Mouse (Mus musculus): ENCODE results near the gene Ppfibp1. TPM values are rescaled to one million over a fixed set of nuclear protein-coding genes. Genes with fewer than 3 reads are reported as not detected.

Ppfibp1 gene
- total RNA-seq, 2 experiments from 2014 or later, result 78.5 to 106 TPM

- intact Hi-C loops (cut with DNase I), result loop anchor here (2.0 kb wide), 2 partner anchors 14 to 22 kb away; partner anchors contain the start of gene Ppfibp1
These were observed 22.5 kb downstream of the Ppfibp1 start for GRCm38 (mm10) chr6:146910801-146911200.

GRCm38 (mm10) chr6:146912835-146913488 lies 24.7 kb downstream of the Ppfibp1 start:
- intact Hi-C loops (cut with DNase I), result no loop called here
- DNase-seq, result peak in 1 of 2 experiments; percentile 51

More at GRCm38 (mm10) chr6:146910801-146911200, 22.5 kb downstream of the Ppfibp1 start:
- no peak for DNase-seq

- intact Hi-C loops (cut with DNase I), result no loop called here
- no peak for DNase-seq
These were observed 25.4 kb downstream of the Ppfibp1 start for GRCm38 (mm10) chr6:146913489-146914198.

GRCm38 (mm10) chr6:146915808-146916207 lies 27.5 kb downstream of the Ppfibp1 start:
- DNase-seq, result no peak
- intact Hi-C loops (cut with DNase I), result no loop called here

GRCm38 (mm10) chr6:146917396-146917795 lies 29.1 kb downstream of the Ppfibp1 start:
- DNase-seq, result no peak
- intact Hi-C loops (cut with DNase I), result no loop called here

- intact Hi-C loops (cut with DNase I), result no loop called here
These were observed 30.1 kb downstream of the Ppfibp1 start for GRCm38 (mm10) chr6:146918341-146918740.

GRCm38 (mm10) chr6:146926415-146926980 lies 38.2 kb downstream of the Ppfibp1 start:
- no peak for DNase-seq
- intact Hi-C loops (cut with DNase I), result no loop called here

More at GRCm38 (mm10) chr6:146918341-146918740, 30.1 kb downstream of the Ppfibp1 start:
- no peak for DNase-seq

- no peak for DNase-seq
- intact Hi-C loops (cut with DNase I), result no loop called here
These were observed 39.8 kb downstream of the Ppfibp1 start for GRCm38 (mm10) chr6:146928108-146928507.

GRCm38 (mm10) chr6:146929031-146929430 lies 40.7 kb downstream of the Ppfibp1 start:
- intact Hi-C loops (cut with DNase I), result no loop called here
- no peak for DNase-seq

- DNase-seq, result peak in 1 of 2 experiments; percentile 40
These were observed 44.8 kb downstream of the Ppfibp1 start for GRCm38 (mm10) chr6:146933123-146933522.

GRCm38 (mm10) chr6:146935957-146936356 lies 47.7 kb downstream of the Ppfibp1 start:
- peak; percentile 59 to 64 for DNase-seq
- intact Hi-C loops (cut with DNase I), result no loop called here

More at GRCm38 (mm10) chr6:146933123-146933522, 44.8 kb downstream of the Ppfibp1 start:
- intact Hi-C loops (cut with DNase I), result no loop called here

- DNase-seq, result no peak
- intact Hi-C loops (cut with DNase I), result no loop called here
These were observed 50.7 kb downstream of the Ppfibp1 start for GRCm38 (mm10) chr6:146939026-146939425.

- DNase-seq, result no peak
- intact Hi-C loops (cut with DNase I), result no loop called here
These were observed 53.4 kb downstream of the Ppfibp1 start for GRCm38 (mm10) chr6:146941505-146942275.

- no peak for DNase-seq
- intact Hi-C loops (cut with DNase I), result no loop called here
These were observed 55.7 kb downstream of the Ppfibp1 start for GRCm38 (mm10) chr6:146944009-146944408.

GRCm38 (mm10) chr6:146944830-146945229 lies 56.5 kb downstream of the Ppfibp1 start:
- intact Hi-C loops (cut with DNase I), result no loop called here
- DNase-seq, result no peak

- intact Hi-C loops (cut with DNase I), result no loop called here
- no peak for DNase-seq
These were observed 58.2 kb downstream of the Ppfibp1 start for GRCm38 (mm10) chr6:146946327-146947029.

- no peak for DNase-seq
- intact Hi-C loops (cut with DNase I), result no loop called here
These were observed 58.9 kb downstream of the Ppfibp1 start for GRCm38 (mm10) chr6:146947186-146947585.

GRCm38 (mm10) chr6:146949682-146950453 lies 61.6 kb downstream of the Ppfibp1 start:
- intact Hi-C loops (cut with DNase I), result no loop called here
- no peak for DNase-seq

GRCm38 (mm10) chr6:146950454-146950832 lies 62.2 kb downstream of the Ppfibp1 start:
- no peak for DNase-seq
- intact Hi-C loops (cut with DNase I), result no loop called here

All from heart, postnatal 10 days (tissue).